Mouse (Mus musculus): ENCODE measurements around the gene Atg16l2.

DNA sequence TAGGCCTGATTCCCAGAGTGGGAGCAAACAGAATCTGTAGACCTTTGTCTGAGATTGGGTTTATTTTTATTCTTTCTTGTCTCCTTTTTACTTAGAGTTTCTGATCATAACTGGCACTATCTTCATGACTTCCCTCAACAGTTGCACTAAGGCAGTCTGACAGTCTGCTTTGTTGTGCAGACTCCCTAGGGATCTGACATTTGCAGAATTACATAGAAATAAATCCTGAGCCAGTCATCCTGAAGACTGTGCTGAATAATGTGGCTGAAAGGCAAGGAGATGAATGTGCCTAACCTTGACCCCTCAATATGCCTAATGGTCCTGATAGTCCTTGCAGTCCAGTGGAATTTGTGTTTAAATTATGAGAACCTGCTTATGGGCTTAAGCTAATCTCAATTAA, 38.5 kb downstream of the Atg16l2 start:
- TF ChIP-seq CTCF (IDR thresholded peaks at IDR 0.05; ENCODE audit: low read depth, low read length) (no peak), TAL1 (conservative IDR thresholded peaks at IDR 0.05; ENCODE audit: low read depth, low read length) (no peak), GATA1 (IDR thresholded peaks at IDR 0.05; ENCODE audit: borderline replicate concordance, low read length) (no peak), POLR2AphosphoS5 (IDR thresholded peaks at IDR 0.05; ENCODE audit: insufficient replicate concordance, low read depth, low read length) (no peak)

All from G1E (cell line).